Mouse (Mus musculus) macrophage (primary cell): ENCODE data around the gene Rreb1. TPM values are rescaled to one million over a fixed set of nuclear protein-coding genes. Genes with fewer than 3 reads are reported as not detected.

Experiments used
- H3K27ac ChIP-seq: fragments of 350-480 bp; formaldehyde crosslinking; 2 replicates; pipeline ENCODE4 v1.9.0; 2021
- H3K36me3 ChIP-seq: fragments of 350-480 bp; formaldehyde crosslinking; 2 replicates; pipeline ENCODE4 v1.9.0; 2021; ENCODE audit errors: inconsistent target
- H3K4me3 ChIP-seq: fragments of 350-480 bp; formaldehyde crosslinking; 2 replicates; pipeline ENCODE4 v1.9.0; 2021; ENCODE audit errors: inconsistent target
- H3K79me2 ChIP-seq: fragments of 350-480 bp; formaldehyde crosslinking; 2 replicates; pipeline ENCODE4 v1.9.0; 2021; ENCODE audit errors: inconsistent target
- WGBS: methylation state at CpG from one replicate; pipeline ENCODE4 v1.1.7; 2026; ENCODE audit warnings: inconsistent platforms; ENCODE audit not compliant: missing documents; 5-methylcytosine and 5-hydroxymethylcytosine counted together
- polyA plus RNA-seq: library from polyadenylated mRNA; stranded (reverse); fragments of 250-400 nt; gene quantifications from 3 replicates; pipeline ENCODE4 v1.2.4, GENCODE M21; 2018; ENCODE audit warnings: inconsistent platforms

Gene Rreb1
- polyA plus RNA-seq, 1 experiment from 2014 or later: 32.3 TPM

- Histone ChIP-seq H3K79me2 (peaks cover 96% of the 10 kb centered on the region), H3K4me3 (no peak overlapping the region), H3K27ac (peak overlapping the region; percentile 93), H3K36me3 (no peaks in the 10 kb centered on the region)
- WGBS: 9% methylated on average over 7 of the region's 7 CpGs
Observed at GRCm38 (mm10) chr13:37845641-37846040, 67.4 kb downstream of the Rreb1 start.

GRCm38 (mm10) chr13:37846507-37846906, 68.3 kb downstream of the Rreb1 start:
- Histone ChIP-seq H3K27ac (peak overlapping the region; percentile 93), H3K36me3 (no peaks in the 10 kb centered on the region), H3K4me3 (no peak overlapping the region), H3K79me2 (peaks cover 96% of the 10 kb centered on the region)
- 86% methylated on average over 11 of the region's 11 CpGs for WGBS

GRCm38 (mm10) chr13:37846962-37847570, 68.9 kb downstream of the Rreb1 start:
- WGBS: 48% methylated on average over 9 of the region's 9 CpGs
- Histone ChIP-seq H3K36me3 (no peaks in the 10 kb centered on the region), H3K27ac (peak overlapping the region; percentile 93), H3K4me3 (no peak overlapping the region), H3K79me2 (peaks cover 96% of the 10 kb centered on the region)

- WGBS: 66% methylated on average over 16 of the region's 17 CpGs
- H3K27ac ChIP-seq: peak overlapping the region; percentile 93
- H3K4me3 ChIP-seq: no peak overlapping the region
- H3K79me2 ChIP-seq: peaks cover 96% of the 10 kb centered on the region
- no peaks in the 10 kb centered on the region for H3K36me3 ChIP-seq
Observed at GRCm38 (mm10) chr13:37847601-37848358, 69.6 kb downstream of the Rreb1 start.

GRCm38 (mm10) chr13:37848438-37848837, 70.2 kb downstream of the Rreb1 start:
- Histone ChIP-seq H3K79me2 (peaks cover 96% of the 10 kb centered on the region), H3K27ac (no peak overlapping the region), H3K36me3 (no peaks in the 10 kb centered on the region), H3K4me3 (no peak overlapping the region)
- WGBS: 100% methylated on average over 3 of the region's 5 CpGs

- Histone ChIP-seq H3K4me3 (no peak overlapping the region), H3K27ac (no peak overlapping the region), H3K36me3 (no peaks in the 10 kb centered on the region), H3K79me2 (peaks cover 89% of the 10 kb centered on the region)
- 85% methylated on average over 5 of the region's 5 CpGs for WGBS
Observed at GRCm38 (mm10) chr13:37851617-37852016, 73.4 kb downstream of the Rreb1 start.

GRCm38 (mm10) chr13:37852850-37853249, 74.7 kb downstream of the Rreb1 start:
- Histone ChIP-seq H3K79me2 (peaks cover 87% of the 10 kb centered on the region), H3K27ac (0 out of 2 replicates have a peak overlapping the region, but pooled peaks have one; percentile 22), H3K4me3 (no peak overlapping the region), H3K36me3 (no peaks in the 10 kb centered on the region)
- WGBS: 80% methylated on average over 3 of the region's 3 CpGs

GRCm38 (mm10) chr13:37853441-37853840, 75.2 kb downstream of the Rreb1 start:
- 22% methylated on average over 4 of the region's 4 CpGs for WGBS
- no peaks in the 10 kb centered on the region for H3K36me3 ChIP-seq
- H3K4me3 ChIP-seq: no peak overlapping the region
- H3K27ac ChIP-seq: peak overlapping the region; percentile 22; the same call in 1 of the 2 replicates
- H3K79me2 ChIP-seq: peaks cover 87% of the 10 kb centered on the region

GRCm38 (mm10) chr13:37854031-37854431, 75.8 kb downstream of the Rreb1 start:
- Histone ChIP-seq H3K36me3 (no peaks in the 10 kb centered on the region), H3K79me2 (peaks cover 87% of the 10 kb centered on the region), H3K4me3 (peak overlapping the region; percentile 36), H3K27ac (peak overlapping the region; percentile 94)
- 1% methylated on average over 14 of the region's 14 CpGs for WGBS

GRCm38 (mm10) chr13:37854455-37855220, 76.4 kb downstream of the Rreb1 start:
- Histone ChIP-seq H3K4me3 (peak overlapping the region; percentile 36), H3K36me3 (0 out of 2 replicates have a peak, but pooled peaks cover 3% of the 10 kb centered on the region), H3K79me2 (peaks cover 87% of the 10 kb centered on the region), H3K27ac (peak overlapping the region; percentile 94)
- WGBS: 6% methylated on average over 13 of the region's 14 CpGs

- Histone ChIP-seq H3K79me2 (peaks cover 87% of the 10 kb centered on the region), H3K4me3 (peak overlapping the region; percentile 36; the same call in 1 of the 2 replicates), H3K36me3 (0 out of 2 replicates have a peak, but pooled peaks cover 6% of the 10 kb centered on the region), H3K27ac (peak overlapping the region; percentile 94)
- 6% methylated on average over 3 of the region's 3 CpGs for WGBS
Observed at GRCm38 (mm10) chr13:37855221-37855757, 77.1 kb downstream of the Rreb1 start.

- Histone ChIP-seq H3K36me3 (0 out of 2 replicates have a peak, but pooled peaks cover 6% of the 10 kb centered on the region), H3K79me2 (peaks cover 87% of the 10 kb centered on the region), H3K27ac (peak overlapping the region; percentile 94; the same call in 1 of the 2 replicates), H3K4me3 (no peak overlapping the region)
Observed at GRCm38 (mm10) chr13:37855765-37856164, 77.6 kb downstream of the Rreb1 start.

- no peak overlapping the region for H3K4me3 ChIP-seq
- peak overlapping the region; percentile 61; the same call in 1 of the 2 replicates for H3K27ac ChIP-seq
- 0 out of 2 replicates have a peak, but pooled peaks cover 6% of the 10 kb centered on the region for H3K36me3 ChIP-seq
- WGBS: 77% methylated on average over 2 of the region's 2 CpGs
- peaks cover 87% of the 10 kb centered on the region for H3K79me2 ChIP-seq
Observed at GRCm38 (mm10) chr13:37856537-37856936, 78.3 kb downstream of the Rreb1 start.
